Mouse (Mus musculus): ENCODE measurements at regions not wholly inside any gene's neighbourhood (a gene's known extent, or its start where the extent isn't known, plus 50 kb on each side); places are given as distances from the start of the nearest gene placed in this dataset.

- no peak for DNase-seq
Observed at GRCm38 (mm10) chr5:53381492-53382199, 84.3 kb upstream of the Rbpj start.

GRCm38 (mm10) chr5:53384026-53384425 lies 81.9 kb upstream of the Rbpj start:
- DNase-seq = no peak

GRCm38 (mm10) chr5:53385513-53386148 lies 80.3 kb upstream of the Rbpj start:
- DNase-seq = no peak

GRCm38 (mm10) chr5:53393571-53393970 lies 72.4 kb upstream of the Rbpj start:
- no peak for DNase-seq

GRCm38 (mm10) chr5:53394560-53394959 lies 71.4 kb upstream of the Rbpj start:
- no peak for DNase-seq

GRCm38 (mm10) chr5:53398428-53399058 lies 67.4 kb upstream of the Rbpj start:
- DNase-seq = no peak

- DNase-seq = no peak
Observed at GRCm38 (mm10) chr5:53401093-53401492, 64.9 kb upstream of the Rbpj start.

GRCm38 (mm10) chr5:53402022-53402421 lies 63.9 kb upstream of the Rbpj start:
- DNase-seq = no peak

GRCm38 (mm10) chr5:53402619-53403151 lies 63.3 kb upstream of the Rbpj start:
- DNase-seq = no peak

- no peak for DNase-seq
Observed at GRCm38 (mm10) chr5:53405929-53406328, 60.0 kb upstream of the Rbpj start.

GRCm38 (mm10) chr5:53407646-53408045 lies 58.3 kb upstream of the Rbpj start:
- no peak for DNase-seq

- DNase-seq = no peak
Observed at GRCm38 (mm10) chr5:53408235-53408634, 57.7 kb upstream of the Rbpj start.

GRCm38 (mm10) chr5:53409740-53410139 lies 56.2 kb upstream of the Rbpj start:
- DNase-seq = no peak

GRCm38 (mm10) chr5:53412391-53413075 lies 53.4 kb upstream of the Rbpj start:
- no peak for DNase-seq

GRCm38 (mm10) chr5:53413677-53414076 lies 52.3 kb upstream of the Rbpj start:
- no peak for DNase-seq

GRCm38 (mm10) chr5:53415472-53415871 lies 50.5 kb upstream of the Rbpj start:
- no peak for DNase-seq
